In genomic region chr9:63716150-63717138, GRCm38 (mm10) we compare ENCODE assay signal across 8 mouse cellular contexts. TPM values are rescaled to one million over a fixed set of nuclear protein-coding genes. Genes with fewer than 3 reads are reported as not detected.
A peak's percentile ranks its signal among the peaks of the same experiment; 100 is the strongest.
DNase-seq lines count a peak whose midpoint lies in the region; TF ChIP-seq lines count a peak whose summit lies in the region.

No protein-coding gene starts in this region.

- H3K9ac ChIP-seq in heart, adult 2 months (ENCODE audit: low read depth, low read length), result no peak overlapping the region

- 32% methylated on average over 18 of the region's 18 CpGs for WGBS in heart, adult 2 months

- peak; percentile 26; the same call in 1 of the 2 replicates for TF ChIP-seq POLR2A in heart, adult 2 months (IDR thresholded peaks at IDR 0.05; ENCODE audit: insufficient read depth, low read depth, low read length)

- TF ChIP-seq CTCF in heart, adult 2 months (IDR thresholded peaks at IDR 0.05), result no peak

- 0 out of 2 replicates have a peak, but pooled peaks cover 1% of the 10 kb centered on the region for H3K79me2 ChIP-seq in heart, adult 2 months (replicated peaks; ENCODE audit: control insufficient read depth, insufficient read depth, low read length)

- H3K27ac ChIP-seq in heart, adult 2 months, result peak overlapping the region; percentile 31; the same call in 1 of the 2 replicates

- no peaks in the 10 kb centered on the region for H3K27me3 ChIP-seq in heart, adult 2 months (ENCODE audit: control insufficient read depth, insufficient read depth, low read length)

- H3K4me3 ChIP-seq in heart, adult 2 months, result no peak overlapping the region

- DNase-seq in NIH3T3 (ENCODE audit: low read depth), result peak; percentile 90
- DNase-seq in adrenal gland, postnatal 36 days, result peak; percentile 84 to 86
- peak; percentile 82 to 89 for DNase-seq in heart, adult 2 months
- DNase-seq in kidney, adult 9 months, result peak; percentile 78
- peak; percentile 90 for DNase-seq in lung, postnatal 10 days
- DNase-seq in urinary bladder, adult 2 months (ENCODE audit: low spot score), result peak; percentile 53
- DNase-seq in left cerebral cortex, adult 9 months (ENCODE audit: low spot score in 2 of 2), result no peak
- no peak for DNase-seq in cerebellum, postnatal 4 days (ENCODE audit: low spot score in 2 of 2)

- TF ChIP-seq EP300 in heart, adult 2 months (IDR thresholded peaks at IDR 0.05; ENCODE audit: insufficient read depth, low read depth, low read length), result peak; percentile 89

- no peaks in the 10 kb centered on the region for H3K36me3 ChIP-seq in heart, adult 2 months (ENCODE audit: control insufficient read depth, insufficient read depth, low read length)

- H3K4me1 ChIP-seq in heart, adult 2 months (ENCODE audit: control insufficient read depth, insufficient read depth, low read length), result peaks cover 42% of the 10 kb centered on the region

- intact Hi-C loops in heart, adult 2 months (cut with DNase I), result no loop called here

RNA-seq across cellular contexts. Expression of gene Smad3, which starts 41.4 kb away (rescaled TPM):
- 10 to 100 TPM; 28.6 to 48.3 TPM for total RNA-seq in adrenal gland, postnatal 36 days (2021)
- total RNA-seq in heart, adult 2 months (2021), result 10 to 100 TPM; 12.4 to 13.0 TPM
- polyA plus RNA-seq in heart, adult 2 months (2012; rRNA removed), result 18.4 and 24.0 TPM in 2 replicates
- polyA plus RNA-seq in urinary bladder, adult 2 months (2012; rRNA removed), result 33.3 and 39.4 TPM in 2 replicates

Comparison
In these comparisons a context has a peak if more than half of its experiments do, and no peak if none do; other contexts are left out.
1. DNase-seq: peak in NIH3T3 (single experiment), adrenal gland, postnatal 36 days (2 of 2), heart, adult 2 months (2 of 2), kidney, adult 9 months (single experiment), lung, postnatal 10 days (single experiment) and urinary bladder, adult 2 months (single experiment); none in left cerebral cortex, adult 9 months (0 of 2) and cerebellum, postnatal 4 days (0 of 2).